Mouse (Mus musculus) limb, embryonic 14.5 days (tissue): Measurements from ENCODE around the gene Fbxo3. TPM values are rescaled to one million over a fixed set of nuclear protein-coding genes. Genes with fewer than 3 reads are reported as not detected.
"Not testable (repeated sequence)": the region's sequence is repeated elsewhere in the genome, so short reads cannot be mapped to it uniquely, and the experiment has no call there.

Experiments
- ATAC-seq: fragments of 200-750 bp; cut with Nextera tagmentation; 2 replicates; pipeline ENCODE4 v1.8.0; 2017; ENCODE audit warnings: low read depth, moderate number of reproducible peaks, moderate TSS enrichment; ENCODE audit not compliant: low FRiP score
- DNase-seq: peaks from one replicate; pipeline ENCODE4 v3.0.0-alpha.2; 2015; ENCODE audit warnings: low spot score
- H3K27ac ChIP-seq: fragments of 300-500 bp; sonication (generic); replicated peaks from 2 replicates; pipeline ENCODE4 v1.5.1; 2014; ENCODE audit warnings: low read depth, mild to moderate bottlenecking, low read length, moderate library complexity, mixed read lengths
- H3K27me3 ChIP-seq: fragments of 300-500 bp; sonication (generic); 2 replicates; pipeline ENCODE4 v1.6.1; 2014; ENCODE audit warnings: low read length, mixed read lengths; ENCODE audit not compliant: control insufficient read depth, insufficient read depth
- H3K36me3 ChIP-seq: fragments of 300-500 bp; sonication (generic); 2 replicates; pipeline ENCODE4 v1.6.1; 2014; ENCODE audit warnings: mild to moderate bottlenecking, low read length, moderate library complexity, mixed read lengths; ENCODE audit not compliant: control insufficient read depth, insufficient read depth
- H3K4me1 ChIP-seq: fragments of 300-500 bp; sonication (generic); 2 replicates; pipeline ENCODE4 v1.6.1; 2014; ENCODE audit warnings: antibody characterized with exemption, low read length, mixed read lengths; ENCODE audit not compliant: control insufficient read depth, insufficient read depth
- H3K4me2 ChIP-seq: fragments of 300-500 bp; sonication (generic); replicated peaks from 2 replicates; pipeline ENCODE4 v1.6.1; 2014; ENCODE audit warnings: low read depth, mild to moderate bottlenecking, low read length, moderate library complexity; ENCODE audit not compliant: severe bottlenecking
- H3K4me3 ChIP-seq: fragments of 300-500 bp; sonication (generic); replicated peaks from 2 replicates; pipeline ENCODE4 v1.5.1; 2014; ENCODE audit warnings: low read length
- H3K9ac ChIP-seq: fragments of 300-500 bp; sonication (generic); 2 replicates; pipeline ENCODE4 v1.6.1; 2014; ENCODE audit warnings: mild to moderate bottlenecking, low read depth, low read length, moderate library complexity; ENCODE audit not compliant: severe bottlenecking
- H3K9me3 ChIP-seq: fragments of 300-500 bp; sonication (generic); 2 replicates; pipeline ENCODE4 v1.6.1; 2016; ENCODE audit warnings: low read length; ENCODE audit not compliant: control insufficient read depth
- POLR2A ChIP-seq: fragments of 200-500 bp; IDR thresholded peaks from 2 replicates; pipeline ENCODE4 v1.8.0; 2012; ENCODE audit warnings: inconsistent platforms, mild to moderate bottlenecking, moderate library complexity, borderline replicate concordance; ENCODE audit not compliant: insufficient read depth, insufficient read length; ENCODE audit errors: extremely low read depth
- WGBS: fragments of 180-500 bp; shearing (Covaris S2); extraction: QIAGEN DNeasy Blood & Tissue Kit; methylation state at CpG from one replicate; pipeline ENCODE4 v1.1.7; 2014; 5-methylcytosine and 5-hydroxymethylcytosine counted together
- polyA plus RNA-seq, 2 experiments: library from polyadenylated mRNA; depleted of rRNA in 1 of 2; stranded (reverse) in 1 of 2; unstranded in 1 of 2; fragments of >200 nt; fragmentation: Nextera tagmentation in 1 of 2; extraction: Ambion mirVana in 1 of 2; gene quantifications; 2 replicates each; pipeline versions ENCODE4 v1.2.1 to v1.2.3; 2012 to 2014

The Fbxo3 gene
- polyA plus RNA-seq (2012; rRNA removed) (35.9 and 40.1 TPM in 2 replicates), polyA plus RNA-seq (2014; fragmentation: Nextera tagmentation; extraction: Ambion mirVana) (47.6 and 52.0 TPM in 2 replicates)

GRCm38 (mm10) chr2:104027458-104028138 lies at the start of gene Fbxo3:
Gene Fbxo3 (plus strand): TSS chr2:104027721.
- Histone ChIP-seq H3K9ac (peak within 1 kb of the TSS; percentile 91), H3K4me3 (peak within 1 kb of the TSS; percentile 70), H3K36me3 (peaks cover 3% of the 10 kb centered on the region; the same call in 1 of the 2 replicates), H3K4me1 (peaks cover 14% of the 10 kb centered on the region), H3K9me3 (no peaks in the 10 kb centered on the region), H3K4me2 (peak within 1 kb of the TSS; percentile 69), H3K27ac (peak within 1 kb of the TSS; percentile 55; the same call in 1 of the 2 replicates), H3K27me3 (no peaks in the 10 kb centered on the region)
- ATAC-seq: peak; percentile 97
- peak; percentile 62; the same call in 1 of the 2 replicates for TF ChIP-seq POLR2A
- DNase-seq: peak; percentile 65
- under 1% methylated on average over 24 of the region's 44 CpGs for WGBS

- H3K4me1 ChIP-seq: 0 out of 2 replicates have a peak, but pooled peaks cover 2% of the 10 kb centered on the region
- WGBS: 5% methylated on average over 5 of the region's 5 CpGs
- ATAC-seq (peak; percentile 84), DNase-seq (peak; percentile 74)
- no peaks in the 10 kb centered on the region for H3K27me3 ChIP-seq
- H3K36me3 ChIP-seq: no peaks in the 10 kb centered on the region
- no peak overlapping the region for H3K27ac ChIP-seq
- no peak for TF ChIP-seq POLR2A
- no peak overlapping the region for H3K9ac ChIP-seq
- no peak overlapping the region for H3K4me3 ChIP-seq
- no peaks in the 10 kb centered on the region for H3K9me3 ChIP-seq
- H3K4me2 ChIP-seq: no peak overlapping the region
Measured at GRCm38 (mm10) chr2:103982250-103982649, 45.3 kb upstream of the Fbxo3 start.

- Histone ChIP-seq H3K27ac (no peak overlapping the region), H3K4me1 (0 out of 2 replicates have a peak, but pooled peaks cover 2% of the 10 kb centered on the region), H3K9ac (no peak overlapping the region), H3K4me3 (no peak overlapping the region), H3K27me3 (no peaks in the 10 kb centered on the region), H3K4me2 (no peak overlapping the region), H3K36me3 (no peaks in the 10 kb centered on the region), H3K9me3 (no peaks in the 10 kb centered on the region)
- WGBS: 90% methylated on average over 10 of the region's 10 CpGs
- TF ChIP-seq POLR2A: no peak
- DNase-seq (no peak), ATAC-seq (no peak)
Measured at GRCm38 (mm10) chr2:103983146-103983545, 44.4 kb upstream of the Fbxo3 start.

GRCm38 (mm10) chr2:103987595-103987994 lies 39.9 kb upstream of the Fbxo3 start:
- 79% methylated on average over 5 of the region's 8 CpGs for WGBS

GRCm38 (mm10) chr2:103989724-103990123 lies 37.8 kb upstream of the Fbxo3 start:
- H3K4me2 ChIP-seq: no peak overlapping the region
- H3K9ac ChIP-seq: no peak overlapping the region
- H3K4me3 ChIP-seq: no peak overlapping the region
- DNase-seq (no peak), ATAC-seq (no peak)
- TF ChIP-seq POLR2A: no peak
- H3K4me1 ChIP-seq: peaks cover 4% of the 10 kb centered on the region
- no peaks in the 10 kb centered on the region for H3K9me3 ChIP-seq
- H3K27me3 ChIP-seq: no peaks in the 10 kb centered on the region
- H3K27ac ChIP-seq: no peak overlapping the region
- WGBS: 82% methylated on average over 6 of the region's 6 CpGs
- H3K36me3 ChIP-seq: no peaks in the 10 kb centered on the region

More at GRCm38 (mm10) chr2:103987595-103987994, 39.9 kb upstream of the Fbxo3 start:
- ATAC-seq, H3K27ac ChIP-seq, H3K9ac ChIP-seq, H3K9me3 ChIP-seq, H3K4me3 ChIP-seq, H3K36me3 ChIP-seq, H3K27me3 ChIP-seq, H3K4me2 ChIP-seq, DNase-seq, H3K4me1 ChIP-seq: not testable (repeated sequence)

- Histone ChIP-seq H3K36me3 (no peaks in the 10 kb centered on the region), H3K9ac (no peak overlapping the region), H3K4me3 (no peak overlapping the region), H3K4me2 (no peak overlapping the region), H3K9me3 (no peaks in the 10 kb centered on the region), H3K27ac (no peak overlapping the region), H3K27me3 (no peaks in the 10 kb centered on the region), H3K4me1 (peaks cover 4% of the 10 kb centered on the region)
- no peak for TF ChIP-seq POLR2A
- DNase-seq (no peak), ATAC-seq (no peak)
Measured at GRCm38 (mm10) chr2:103991303-103991702, 36.2 kb upstream of the Fbxo3 start.
